Mouse (Mus musculus) cerebellum, postnatal 36 days (tissue): ENCODE measurements around the gene Cmtm3.

Experiments
- DNase-seq, 2 experiments: peaks; one replicate each; pipeline ENCODE4 v3.0.0; 2021 to 2022; ENCODE audit warnings: mixed read lengths in 2 of 2

Gene Cmtm3

GRCm38 (mm10) chr8:104383977-104384376, 44.8 kb downstream of the Cmtm3 start:
- DNase-seq = no peak

DNA sequence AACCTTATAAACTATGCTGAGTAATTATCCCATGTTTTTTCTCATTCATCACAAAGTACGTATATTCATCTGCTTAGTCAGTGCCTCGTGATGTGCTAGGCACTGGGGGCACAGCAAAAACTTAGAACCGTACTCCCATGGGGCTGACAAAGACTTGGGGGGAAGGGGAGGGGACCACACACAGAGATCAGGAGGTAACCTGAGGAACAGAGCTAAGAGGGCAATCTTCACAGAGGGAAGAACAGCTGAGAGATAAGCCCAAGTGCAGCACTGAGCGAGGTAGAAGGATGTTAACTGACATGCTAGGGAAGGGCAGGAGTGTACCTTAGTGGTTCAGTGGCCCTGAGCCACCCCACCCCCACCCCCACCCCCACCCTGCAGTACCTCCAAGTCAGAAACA, 47.5 kb downstream of the Cmtm3 start:
- DNase-seq = no peak

- no peak for DNase-seq
Measured at GRCm38 (mm10) chr8:104387501-104387900, 48.3 kb downstream of the Cmtm3 start.

GRCm38 (mm10) chr8:104387980-104388379, 48.8 kb downstream of the Cmtm3 start:
- peak; percentile 44 to 45 for DNase-seq

GRCm38 (mm10) chr8:104390245-104390644, 51.0 kb downstream of the Cmtm3 start:
- no peak for DNase-seq

DNA sequence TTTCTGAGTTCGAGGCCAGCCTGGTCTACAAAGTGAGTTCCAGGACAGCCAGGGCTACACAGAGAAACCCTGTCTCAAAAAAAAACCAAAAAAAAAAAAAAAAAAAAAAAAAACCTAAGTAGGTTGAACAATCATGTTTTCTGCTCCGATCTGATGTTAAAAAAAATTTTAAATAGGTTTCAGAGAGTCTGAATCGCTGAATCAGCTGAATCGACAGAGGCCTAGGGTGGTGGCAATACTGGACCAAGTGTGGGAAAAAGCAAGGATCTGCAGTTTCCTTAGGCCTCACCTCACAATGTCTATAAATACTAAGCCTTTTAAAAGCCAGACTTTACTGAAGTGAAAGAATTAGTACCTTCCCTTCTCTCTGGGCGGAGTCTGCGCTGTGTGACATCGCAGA, 53.9 kb downstream of the Cmtm3 start:
- DNase-seq = no peak

- no peak for DNase-seq
Measured at GRCm38 (mm10) chr8:104393767-104394166, 54.6 kb downstream of the Cmtm3 start.

DNA sequence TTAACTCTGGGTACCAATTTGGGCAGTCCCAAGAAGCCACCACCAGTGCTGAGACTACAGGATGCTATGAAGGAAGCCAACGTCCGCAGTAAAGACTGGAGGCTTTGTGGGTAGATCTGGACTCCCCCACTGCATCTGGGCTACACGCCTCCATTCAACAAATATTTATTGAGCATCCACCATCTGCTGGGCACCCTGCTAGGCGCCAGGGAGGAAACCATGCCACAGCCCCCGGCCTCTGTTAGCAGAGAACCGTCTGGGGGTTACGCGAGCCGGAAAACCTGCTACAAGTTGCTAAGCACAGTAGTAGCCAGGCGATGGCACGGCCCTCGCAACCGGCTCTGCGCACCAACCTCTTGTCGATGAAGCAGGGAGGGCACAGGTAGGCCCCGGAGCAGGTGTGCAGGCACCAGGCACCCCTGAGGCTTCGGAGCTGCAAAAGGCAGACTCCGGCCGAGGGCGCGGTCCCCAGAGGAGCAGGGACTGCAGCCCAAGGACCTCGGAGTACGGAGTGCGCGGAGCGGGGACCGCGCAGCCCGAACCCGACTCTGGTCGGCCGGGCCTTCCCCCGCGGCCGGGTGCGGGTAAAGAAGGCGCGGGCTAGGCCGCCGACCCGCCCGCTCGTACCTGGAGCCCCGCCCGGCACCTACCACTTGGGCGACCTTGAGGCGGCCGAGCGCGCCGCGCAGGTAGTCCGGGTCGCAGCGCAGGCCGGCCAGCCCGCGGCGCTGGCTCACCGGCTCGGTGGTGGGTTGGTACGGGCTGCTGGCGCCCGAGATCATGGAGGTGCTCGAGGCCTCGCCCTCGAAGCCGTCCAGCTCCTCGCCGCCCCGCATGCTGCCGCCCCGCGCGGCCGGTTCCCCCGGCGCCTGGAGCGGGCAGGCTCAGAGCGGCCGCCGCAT, 55.8 kb downstream of the Cmtm3 start:
- peak; percentile 57 to 64 for DNase-seq

GRCm38 (mm10) chr8:104395703-104396357, 56.6 kb downstream of the Cmtm3 start, which contains the start of gene Cmtm4:
Gene Cmtm4 (minus strand): TSS chr8:104395807.
- DNase-seq = peak; percentile 56 to 68
